Mouse (Mus musculus): ENCODE data around the gene Cox6b2.

DNA sequence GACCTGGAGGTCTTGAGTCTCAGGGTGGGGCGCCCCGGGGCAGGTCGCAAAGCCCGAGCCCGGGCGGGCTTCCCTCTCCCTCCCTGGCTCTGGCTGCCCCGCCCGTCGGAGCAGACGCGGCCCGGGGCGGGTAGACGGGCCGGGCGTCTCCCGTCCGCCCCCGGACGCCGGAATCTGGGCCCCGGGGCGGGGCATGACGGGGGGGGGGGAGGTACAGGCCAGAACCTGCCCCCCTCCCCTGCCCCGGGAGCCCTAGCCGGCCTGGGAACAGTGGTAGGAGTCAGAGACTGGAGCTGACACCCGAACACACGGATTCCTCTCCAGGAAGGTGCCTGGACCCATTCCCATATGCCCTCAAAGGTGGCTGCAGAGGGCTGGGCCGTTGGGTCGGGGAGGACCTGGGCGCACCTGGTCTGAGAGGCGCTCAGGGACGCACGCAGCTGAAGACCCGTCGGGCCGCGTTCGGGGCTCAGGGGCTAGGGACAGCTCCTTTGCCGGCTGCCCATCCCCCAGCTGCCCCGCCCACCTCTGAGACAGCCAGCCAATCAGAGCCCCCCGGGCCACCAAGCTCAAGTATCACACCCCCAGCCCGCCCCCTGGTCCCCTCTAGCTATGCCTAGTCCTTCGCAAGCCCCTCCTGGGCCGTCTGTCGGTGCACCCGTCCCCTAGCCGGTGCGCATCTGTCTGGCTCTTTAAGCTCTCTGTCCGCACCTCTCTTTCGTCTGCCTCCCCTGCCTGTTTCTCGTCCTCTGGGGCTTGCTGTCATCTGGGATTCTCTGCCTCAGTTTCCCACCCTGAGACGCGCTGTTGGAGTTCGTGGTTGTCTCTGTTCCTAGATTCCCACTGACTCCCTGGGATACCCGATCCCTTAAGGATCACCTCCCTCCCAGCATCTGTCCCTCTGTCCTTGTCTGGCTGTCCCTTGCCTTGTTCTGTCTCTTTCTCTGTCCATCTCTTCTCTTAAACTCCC lies 24.3 kb upstream of the Cox6b2 start:
- TF ChIP-seq CTCF (IDR thresholded peaks at IDR 0.05; ENCODE audit: extremely low read depth, insufficient read depth, low read length) (no peak), POLR2A (IDR thresholded peaks at IDR 0.05; ENCODE audit: extremely low read depth, insufficient read depth, low read length) (no peak)
